Mouse (Mus musculus): Measurements from ENCODE around the gene Zfp598.

DNA sequence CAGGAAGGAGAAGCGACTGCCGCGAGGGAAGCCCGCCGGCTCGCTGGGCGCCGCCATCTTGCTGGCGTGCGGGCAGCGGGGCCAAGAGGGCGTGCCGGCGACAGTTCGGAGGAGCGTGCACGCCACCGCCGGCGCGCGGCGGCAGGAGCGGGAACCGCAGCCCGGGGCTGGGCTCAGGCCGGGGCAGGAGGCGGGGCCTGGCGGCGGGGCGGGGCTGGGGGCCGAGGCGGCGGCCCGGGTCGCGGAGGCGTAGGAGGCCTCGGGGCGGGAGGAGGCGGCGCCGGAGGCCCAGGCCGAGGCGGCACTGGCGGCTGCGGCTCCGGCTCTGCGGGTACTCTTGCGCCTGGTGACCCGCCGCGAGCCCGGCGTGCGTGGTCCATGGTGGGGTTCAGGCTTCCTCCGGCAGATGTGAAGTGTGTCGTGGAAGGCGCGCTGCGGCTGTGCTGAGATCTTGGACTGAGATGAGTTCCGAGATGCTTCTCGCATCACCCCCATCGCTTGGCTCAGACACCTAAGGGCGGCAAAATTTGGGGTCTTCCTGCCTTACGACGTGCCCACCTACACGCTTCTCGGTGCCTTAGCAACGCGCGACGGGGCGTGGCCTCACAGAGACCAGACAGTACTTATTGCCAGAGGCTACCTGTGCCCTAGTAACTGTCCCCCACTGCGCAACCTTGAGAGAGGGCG lies 26.7 kb downstream of the Zfp598 start, which contains the start of the genes Gfer and Noxo1:
- peak; percentile 78 for TF ChIP-seq EP300 (IDR thresholded peaks at IDR 0.05; ENCODE audit: insufficient read depth, low read depth, low read length)
- no peak for TF ChIP-seq CTCF (IDR thresholded peaks at IDR 0.05; ENCODE audit: low read depth, low read length)

Measured in ES-Bruce4 (cell line).